Mouse (Mus musculus): Measurements from ENCODE around the gene Ly6g6c.
"Not testable (repeated sequence)": the region's sequence is repeated elsewhere in the genome, so short reads cannot be mapped to it uniquely, and the experiment has no call there.

Ly6g6c gene

DNA sequence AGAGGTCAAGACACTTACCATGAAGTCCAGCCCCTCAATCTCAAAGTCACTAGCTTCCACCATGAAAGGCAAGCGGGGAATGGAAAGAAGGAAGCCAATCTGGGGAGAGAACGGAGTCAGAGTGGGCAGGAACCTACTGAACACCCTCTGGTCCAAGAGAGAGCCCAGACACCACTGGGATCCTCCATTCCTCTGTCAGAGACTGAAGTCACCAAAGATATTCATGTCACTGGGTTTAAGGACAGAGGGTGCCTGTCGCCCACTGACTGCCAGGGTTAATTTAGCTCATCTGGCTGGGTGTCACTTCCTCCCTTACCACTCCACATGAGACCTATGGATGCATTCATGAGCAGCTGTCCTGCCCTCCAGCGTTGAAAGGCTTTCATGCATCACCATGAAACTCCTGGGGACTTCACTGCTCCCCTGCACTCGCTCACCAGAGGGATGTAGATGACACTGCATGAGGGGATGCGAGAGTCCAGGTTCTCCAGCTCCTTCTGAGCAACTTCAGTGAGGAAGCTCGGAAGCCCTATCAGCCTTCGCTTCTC lies 32.8 kb upstream of the Ly6g6c start:
- DNase-seq, result no peak

- not testable (repeated sequence) for DNase-seq
These were observed 31.5 kb upstream of the Ly6g6c start for GRCm38 (mm10) chr17:35033703-35034102.

DNA sequence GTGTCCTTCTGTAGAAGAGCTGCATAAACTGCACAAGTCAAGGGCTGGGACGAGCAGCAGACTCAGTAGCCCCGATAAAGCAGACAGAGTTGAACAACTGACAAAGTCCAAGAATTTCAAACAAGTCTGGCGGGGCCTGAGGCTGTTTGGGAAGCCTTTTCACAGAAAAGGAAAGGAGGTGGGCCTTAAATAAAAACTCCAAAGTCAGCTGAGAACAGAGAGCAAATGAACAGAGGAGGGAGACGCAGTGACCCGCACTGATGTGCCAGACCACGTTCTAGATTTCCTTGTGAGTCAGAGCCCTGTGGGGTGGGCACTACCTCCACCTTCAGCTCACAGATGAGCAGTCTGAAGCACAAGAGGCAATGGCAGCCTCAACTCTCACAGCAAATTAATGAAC lies 30.3 kb upstream of the Ly6g6c start:
- no peak for DNase-seq

GRCm38 (mm10) chr17:35039121-35039873 lies 25.9 kb upstream of the Ly6g6c start:
- no peak for DNase-seq

- DNase-seq, result no peak
These were observed 21.4 kb upstream of the Ly6g6c start for GRCm38 (mm10) chr17:35043794-35044193.

GRCm38 (mm10) chr17:35044904-35045806 lies 20.0 kb upstream of the Ly6g6c start:
- DNase-seq, result peak; percentile 5

DNA sequence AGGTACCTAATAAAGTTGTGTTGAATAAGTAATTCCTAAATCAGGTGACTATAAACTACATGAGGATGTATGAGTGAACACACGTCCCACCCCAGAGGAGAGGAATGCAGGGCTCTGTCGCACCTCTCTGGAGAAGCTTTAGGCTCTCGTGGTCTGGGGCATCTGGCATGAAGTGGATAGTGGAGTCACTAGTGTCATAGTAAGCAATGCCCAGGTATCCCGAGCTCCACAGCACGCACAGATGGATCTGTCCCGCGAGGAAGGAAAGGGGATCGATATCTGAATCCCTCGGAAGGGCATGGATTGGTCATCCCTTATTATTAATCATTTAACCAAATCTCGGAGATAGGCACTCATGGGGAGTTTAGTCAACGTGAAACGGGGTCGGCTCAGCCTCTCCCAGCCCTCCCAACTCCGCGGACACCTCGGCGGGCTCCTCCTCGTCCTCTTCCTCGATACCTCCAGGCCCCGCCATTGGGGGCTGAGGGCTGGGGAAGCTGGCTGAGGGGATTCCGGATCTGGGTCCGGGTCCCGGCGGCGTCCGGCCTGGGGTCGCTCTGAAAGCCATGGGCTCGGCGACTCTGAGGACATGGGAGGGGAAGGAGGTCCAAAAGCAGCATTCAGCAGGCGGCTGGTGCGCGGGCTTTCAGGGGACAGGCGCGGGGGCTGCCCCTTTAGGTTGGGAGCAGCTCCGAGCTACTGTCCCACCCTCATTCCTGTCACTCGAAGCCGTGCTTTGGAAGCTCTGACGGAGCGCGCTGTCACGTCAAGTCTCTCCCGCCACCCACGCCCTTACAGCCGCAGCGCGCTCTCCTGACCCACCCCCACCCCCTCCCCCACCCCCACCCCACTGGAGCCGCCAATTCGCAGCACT lies 19.1 kb upstream of the Ly6g6c start:
- DNase-seq, result peak; percentile 39

DNA sequence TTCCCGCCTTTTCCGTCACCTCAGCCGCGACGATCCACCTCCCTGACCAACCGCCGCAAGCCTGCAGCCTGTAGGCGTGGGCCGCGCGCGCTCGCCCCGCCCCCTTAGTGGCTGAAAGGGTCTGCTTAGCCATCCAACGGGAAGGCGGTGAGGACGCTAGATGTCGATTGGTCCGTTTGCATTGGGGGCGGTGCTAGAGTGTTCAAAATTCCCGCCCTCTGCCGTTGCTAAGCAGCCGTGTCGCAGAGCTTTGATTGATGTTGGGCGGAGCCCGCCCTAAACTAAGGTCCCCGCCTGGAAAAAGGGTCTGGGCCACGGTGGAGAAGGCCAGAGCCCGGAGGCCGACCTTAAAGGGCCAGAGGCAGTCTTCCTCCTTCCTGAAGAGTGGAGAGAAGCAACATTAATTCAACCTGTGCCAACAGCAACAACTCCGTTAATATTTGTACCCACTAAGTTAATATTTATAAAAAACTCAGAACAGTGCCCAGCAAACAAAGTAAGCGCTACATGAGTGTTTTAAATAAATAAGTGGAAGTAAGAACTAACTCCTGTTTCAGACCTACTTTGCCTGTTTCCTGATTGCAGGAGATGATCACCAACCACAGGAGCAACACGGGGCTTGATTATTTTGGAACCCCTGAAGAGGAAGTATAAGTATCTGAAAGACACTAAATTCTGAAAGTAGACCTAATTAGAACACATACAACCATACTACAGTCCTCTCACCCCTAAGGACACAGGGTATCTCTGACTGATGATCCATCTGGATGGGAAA lies 18.3 kb upstream of the Ly6g6c start, which contains the start of gene Msh5:
TSS of gene Msh5 (minus strand) at position 65 of the 775 bp plus-strand sequence.
- DNase-seq, result peak; percentile 94

DNA sequence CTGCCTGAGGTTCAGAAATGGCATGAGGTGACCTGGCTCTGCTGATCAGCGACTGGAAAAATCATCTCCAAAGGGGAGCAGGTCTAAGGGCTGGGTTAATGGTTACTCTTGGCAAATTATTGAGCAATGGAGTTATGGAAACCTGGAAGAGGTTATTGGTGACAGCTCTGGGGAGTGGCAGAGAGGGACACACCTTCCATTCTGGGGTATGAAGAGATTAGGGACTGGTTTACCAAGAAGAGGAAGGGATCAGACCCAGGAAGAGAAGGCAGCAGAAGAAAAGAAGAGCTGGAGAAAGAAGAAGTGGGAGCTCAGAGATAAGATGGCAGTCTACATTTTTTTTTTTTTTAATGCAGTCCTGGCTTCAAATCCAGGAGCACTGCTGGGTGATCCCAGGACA lies 17.5 kb upstream of the Ly6g6c start:
- no peak for DNase-seq

- DNase-seq, result peak; percentile 7
These were observed 16.8 kb upstream of the Ly6g6c start for GRCm38 (mm10) chr17:35048149-35048931.

- no peak for DNase-seq
These were observed 16.2 kb upstream of the Ly6g6c start for GRCm38 (mm10) chr17:35048932-35049440.

- no peak for DNase-seq
These were observed 15.6 kb upstream of the Ly6g6c start, which contains the start of gene Clic1 for GRCm38 (mm10) chr17:35049561-35050016. TSS of gene Clic1 (plus strand) at chr17:35049966.

DNA sequence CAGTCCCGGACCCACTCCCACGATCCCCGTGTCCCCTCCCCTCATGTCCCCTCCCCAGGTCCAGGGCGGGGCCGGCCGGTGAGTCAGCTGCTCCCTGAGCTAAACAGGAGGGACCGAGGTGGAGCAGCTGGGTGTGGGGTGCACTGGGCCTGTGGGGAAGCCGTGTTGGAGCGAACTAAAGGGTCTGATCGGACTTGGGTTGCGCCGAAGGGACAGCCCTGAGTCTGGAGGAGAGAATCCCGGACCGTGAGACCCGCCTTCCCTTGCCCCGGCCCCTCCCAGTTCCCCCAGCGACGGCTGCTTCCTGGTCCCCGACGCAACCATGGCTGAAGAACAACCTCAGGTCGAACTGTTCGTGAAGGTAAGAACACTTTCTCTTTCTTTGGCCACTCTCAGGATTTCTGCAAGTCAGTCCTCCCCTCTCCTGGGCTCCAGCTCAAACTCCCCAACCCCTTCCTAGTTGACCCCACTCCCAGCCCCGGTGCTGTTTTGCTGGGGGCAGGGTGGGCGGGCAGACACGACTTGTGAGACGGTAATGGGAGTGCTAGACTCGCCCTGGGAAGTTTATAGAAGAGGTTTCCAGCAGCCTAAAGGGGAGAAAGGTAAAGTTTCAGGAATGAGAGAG lies 14.9 kb upstream of the Ly6g6c start:
- peak; percentile 40 for DNase-seq

GRCm38 (mm10) chr17:35051156-35052086 lies 13.8 kb upstream of the Ly6g6c start:
- peak; percentile 52 for DNase-seq

DNA sequence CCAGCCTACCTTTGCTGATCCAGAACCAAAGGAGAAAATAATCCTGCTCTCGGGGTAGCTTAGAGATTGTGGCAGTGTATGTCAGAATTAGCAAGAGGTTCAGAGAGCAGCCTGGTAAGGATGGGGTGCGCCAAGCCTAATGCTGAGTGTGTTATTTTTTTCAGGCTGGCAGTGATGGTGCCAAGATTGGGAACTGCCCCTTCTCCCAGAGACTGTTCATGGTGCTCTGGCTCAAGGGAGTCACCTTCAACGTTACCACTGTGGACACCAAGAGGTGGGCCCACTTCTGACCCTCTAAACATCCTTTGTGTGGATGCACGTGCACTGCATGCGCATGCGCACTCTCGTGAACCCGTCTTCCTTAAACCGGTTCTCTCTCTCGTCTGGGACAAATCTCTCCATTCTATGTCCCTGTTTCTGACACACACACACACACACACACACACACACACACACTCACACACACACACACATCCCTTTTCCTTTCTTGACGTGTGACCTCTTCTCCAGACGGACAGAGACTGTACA lies 12.9 kb upstream of the Ly6g6c start:
- DNase-seq, result no peak

DNA sequence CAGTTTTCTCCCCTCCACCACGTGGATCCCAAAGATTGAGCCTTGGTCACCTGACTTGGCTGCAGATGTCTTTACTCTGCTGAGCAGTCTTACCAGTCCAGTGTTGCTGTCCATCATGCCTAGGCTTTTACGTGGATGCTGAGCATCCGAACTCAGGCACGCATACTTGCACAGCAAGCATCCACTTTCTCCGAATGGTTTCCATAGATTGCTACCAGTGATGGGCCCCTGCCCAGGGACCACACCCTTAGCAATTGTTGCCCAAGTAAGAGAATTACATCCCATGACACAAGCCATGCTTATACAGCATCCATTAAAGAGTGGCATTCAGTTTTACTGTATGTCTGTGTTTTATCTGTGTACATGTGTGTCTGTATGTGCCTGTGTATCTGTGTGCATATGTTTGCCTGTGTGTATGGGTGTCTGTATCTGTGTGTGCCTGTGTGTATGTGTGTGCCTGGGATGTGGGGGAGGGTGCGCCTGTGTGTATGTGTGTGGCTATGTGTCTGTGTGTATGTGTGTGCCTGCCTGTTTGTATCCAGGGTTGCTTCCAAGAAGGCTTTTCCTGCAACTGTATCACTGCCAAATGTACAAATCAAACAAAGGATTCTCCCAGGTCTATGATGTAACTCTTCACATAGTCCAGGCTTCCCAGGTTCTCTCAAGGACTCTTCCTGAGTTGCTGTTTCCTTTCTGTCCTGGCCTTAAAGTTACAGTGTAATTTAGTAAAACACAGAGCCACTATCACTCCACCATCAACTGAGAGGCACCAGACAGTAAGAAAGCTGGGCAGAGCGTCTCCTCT lies 9.3 kb upstream of the Ly6g6c start:
- DNase-seq, result no peak

DNA sequence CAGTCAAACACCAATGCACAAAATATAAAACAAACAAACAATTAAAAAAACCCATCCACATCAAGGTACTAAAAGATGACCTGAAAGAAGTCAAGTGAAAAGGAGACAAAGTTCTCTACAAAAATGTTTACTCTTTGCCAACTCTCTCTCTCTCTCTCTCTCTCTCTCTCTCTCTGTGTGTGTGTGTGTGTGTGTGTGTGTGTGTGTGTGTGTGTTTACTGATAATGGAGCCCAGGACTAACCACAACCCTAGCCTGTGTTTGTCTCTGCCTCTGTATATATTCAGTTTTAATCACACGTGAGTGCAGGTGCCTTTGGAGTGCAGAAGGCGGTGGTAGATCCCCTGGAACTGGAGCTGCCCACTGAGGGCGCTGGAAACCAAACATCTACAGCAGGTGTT lies 8.1 kb upstream of the Ly6g6c start:
- DNase-seq, result no peak

GRCm38 (mm10) chr17:35058316-35058715 lies 6.9 kb upstream of the Ly6g6c start:
- peak; percentile 28 for DNase-seq
